Mouse (Mus musculus) 416B (cell line): Measurements from ENCODE around the gene Dnajc27.
A peak's percentile ranks its signal among the peaks of the same experiment; 100 is the strongest.

Experiments
- DNase-seq: peaks from one replicate; pipeline ENCODE4 v3.0.0; 2011; ENCODE audit warnings: low read depth

Gene Dnajc27

DNA sequence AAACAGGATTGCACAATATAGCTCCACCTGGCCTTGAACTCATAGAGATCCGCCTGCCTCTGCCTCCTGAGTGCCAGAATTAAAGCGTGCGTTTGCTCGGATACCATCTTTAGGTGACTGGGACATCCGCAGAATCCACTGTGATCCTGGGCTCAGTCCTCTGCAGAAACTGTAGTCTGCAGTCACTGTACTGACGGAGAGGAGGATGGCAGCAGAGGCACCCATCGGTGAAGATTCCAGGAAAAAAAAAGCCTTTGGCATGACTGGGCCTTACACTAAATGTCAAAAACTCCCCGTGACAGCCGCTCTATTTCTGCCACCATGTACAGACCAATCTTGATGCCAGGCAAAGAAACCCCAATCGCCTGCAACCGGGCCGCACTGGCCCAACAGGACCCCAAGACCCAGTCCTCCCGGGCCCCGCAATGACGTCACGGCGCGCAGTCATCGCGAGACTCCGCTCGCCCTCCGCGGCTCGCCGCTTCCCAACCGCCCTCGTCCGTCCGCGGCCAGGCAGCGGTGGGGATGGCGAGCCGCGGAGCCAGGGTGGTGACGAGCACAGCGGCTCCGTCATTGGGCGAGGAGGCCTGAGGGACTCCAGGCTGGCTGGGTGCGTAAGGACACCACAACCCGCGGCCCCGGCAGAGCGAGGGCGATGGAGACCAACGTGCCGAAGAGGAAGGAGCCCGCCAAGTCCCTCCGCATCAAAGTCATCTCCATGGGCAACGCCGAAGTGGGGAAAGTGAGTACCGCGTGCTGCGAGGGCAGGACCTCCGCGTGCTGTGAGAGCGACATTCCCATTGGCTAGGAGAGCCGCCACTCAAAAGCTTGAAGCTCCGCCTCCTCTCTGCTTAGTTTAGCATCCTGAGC is at the start of gene Dnajc27:
Gene Dnajc27 (plus strand): TSS at position 452 of the 870 bp plus-strand sequence.
- peak; percentile 98 for DNase-seq

DNA sequence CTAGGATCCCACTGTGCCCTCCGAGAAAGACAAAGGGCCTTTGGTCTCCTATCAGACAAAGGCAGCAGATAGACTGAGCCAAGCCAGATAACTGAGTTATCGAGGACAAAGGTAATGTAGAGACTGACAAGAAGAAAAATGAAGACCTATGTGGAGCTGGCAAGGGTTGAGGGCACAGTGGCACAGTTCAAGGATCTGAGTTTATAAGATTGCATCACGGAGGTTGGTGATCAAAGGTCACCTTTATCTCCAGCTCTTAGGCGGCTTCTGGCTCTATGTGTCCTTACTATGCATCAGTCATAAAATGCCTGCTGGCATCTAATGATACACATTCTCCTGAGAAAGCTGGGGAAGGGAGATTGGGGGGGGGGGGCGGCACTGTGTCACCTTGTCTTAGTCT is 46.2 kb upstream of the Dnajc27 start:
- no peak for DNase-seq

DNA sequence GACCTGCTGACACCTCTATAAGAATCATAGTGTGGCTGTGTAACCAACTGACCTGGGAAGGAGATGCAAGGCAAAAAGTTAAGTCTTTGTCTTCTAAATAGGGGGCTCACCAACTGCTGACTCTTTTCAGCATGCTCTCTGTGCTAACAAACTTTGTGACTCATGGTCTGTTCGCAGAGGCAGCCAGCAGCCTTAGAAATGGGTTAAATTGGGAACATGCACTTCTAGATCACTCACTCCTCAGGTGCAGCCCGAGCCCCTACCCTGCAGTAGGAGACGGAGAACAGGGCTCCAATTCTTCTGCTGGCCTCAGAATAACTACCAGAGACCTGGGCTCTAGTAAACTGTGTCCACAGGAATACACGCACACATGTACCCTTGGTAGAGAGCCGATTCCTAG is 44.9 kb upstream of the Dnajc27 start:
- no peak for DNase-seq

GRCm38 (mm10) chr12:4038061-4039041 is 44.0 kb upstream of the Dnajc27 start, which contains the start of gene Efr3b:
Efr3b (minus strand) TSS chr12:4038915.
- DNase-seq: no peak

DNA sequence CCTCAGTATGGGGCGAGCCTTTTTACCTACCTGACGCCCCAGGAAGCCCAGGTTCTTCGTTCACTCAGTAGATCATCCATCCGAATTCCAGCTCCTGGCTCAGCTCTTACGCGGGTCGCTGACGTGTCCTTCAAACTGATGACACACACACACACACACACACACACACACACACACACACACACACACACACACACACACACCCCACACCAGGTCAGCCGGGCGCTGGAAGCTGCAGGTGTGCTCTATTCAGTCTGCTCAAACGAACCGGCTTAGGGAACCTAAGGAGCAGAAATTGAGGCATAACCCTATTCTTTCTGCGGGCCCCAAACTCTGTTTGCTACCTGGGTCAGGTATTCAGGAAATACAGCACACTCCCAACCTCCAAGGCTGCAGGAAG is 43.3 kb upstream of the Dnajc27 start:
- DNase-seq: no peak

DNA sequence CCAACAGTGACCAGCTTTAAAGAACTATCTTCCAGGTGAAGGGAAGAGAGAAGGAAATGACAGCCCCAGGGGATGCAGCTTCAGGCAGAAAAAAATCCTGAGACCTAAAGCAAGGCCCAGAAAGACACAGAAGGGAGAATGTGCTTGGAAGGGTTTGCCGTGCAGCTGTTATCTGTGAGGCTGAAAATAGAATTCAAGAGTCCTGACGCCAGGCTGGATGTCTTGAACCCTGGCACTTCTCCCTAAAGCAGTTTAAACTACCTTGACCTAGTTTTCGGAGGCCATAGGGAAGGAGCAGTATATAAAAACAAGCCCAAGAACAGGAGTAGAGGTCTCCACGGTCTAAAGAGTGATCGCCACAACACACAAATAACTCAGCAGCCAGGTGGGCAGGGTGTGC is 40.0 kb upstream of the Dnajc27 start:
- DNase-seq: no peak

GRCm38 (mm10) chr12:4045992-4046391 is 36.4 kb upstream of the Dnajc27 start:
- no peak for DNase-seq

DNA sequence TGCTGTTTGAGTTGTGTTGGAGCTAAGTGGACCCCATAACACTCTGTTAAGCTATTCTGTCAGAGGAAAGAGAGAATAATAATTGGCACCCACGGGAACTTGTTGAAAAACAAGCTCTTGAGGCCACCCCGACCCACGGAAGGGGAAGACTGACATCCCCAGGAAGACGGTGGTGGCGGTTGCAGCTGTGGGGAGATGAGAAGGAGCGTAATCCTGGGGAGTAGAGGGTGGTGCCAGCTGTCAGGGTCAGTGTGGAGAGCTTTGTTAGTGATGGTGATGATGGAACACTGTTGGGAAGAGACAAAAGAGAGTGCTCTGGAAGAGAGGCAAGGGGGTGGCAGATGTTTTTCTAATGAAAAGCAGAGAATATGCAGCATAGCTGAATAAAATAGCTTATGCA is 34.4 kb upstream of the Dnajc27 start:
- DNase-seq: no peak

GRCm38 (mm10) chr12:4050861-4051425 is 31.4 kb upstream of the Dnajc27 start:
- no peak for DNase-seq

DNA sequence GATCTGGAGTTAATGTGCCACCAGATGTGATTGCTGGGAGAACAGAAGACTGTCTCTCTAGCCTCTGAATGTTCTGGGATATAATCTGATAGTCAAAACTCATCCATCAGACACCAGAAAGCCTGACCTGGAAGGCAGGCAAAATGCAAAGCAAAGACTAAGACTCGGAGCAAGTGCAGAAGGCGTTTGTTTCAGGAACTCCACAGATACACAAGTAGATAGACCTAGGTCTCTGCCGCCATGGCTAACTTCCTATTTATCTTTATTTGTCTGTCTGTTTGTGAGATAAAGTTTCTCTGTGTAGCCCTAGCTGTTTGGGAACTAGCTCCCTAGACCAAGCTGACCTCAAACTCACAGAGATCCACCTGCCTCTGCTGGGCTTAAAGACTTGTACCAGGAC is 28.7 kb upstream of the Dnajc27 start:
- DNase-seq: no peak

DNA sequence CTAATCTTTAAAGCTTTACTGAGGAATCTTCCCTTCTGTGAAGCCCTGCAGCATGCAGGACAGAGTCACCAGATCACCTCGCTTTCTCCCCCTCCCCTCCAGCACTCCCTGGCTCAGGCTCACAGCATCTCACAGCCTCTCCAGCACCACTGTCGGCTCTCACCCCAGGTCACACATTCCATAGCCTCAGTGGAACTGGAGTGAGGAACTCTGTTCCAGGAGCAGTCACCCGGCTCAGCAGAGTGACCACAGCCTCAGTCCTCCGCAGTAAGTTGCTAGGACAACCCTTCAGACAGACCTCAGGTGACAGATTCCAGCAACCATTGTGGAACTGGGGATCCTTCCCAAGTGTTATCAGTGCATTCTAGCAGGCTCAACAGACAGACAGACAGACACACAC is 27.5 kb upstream of the Dnajc27 start:
- no peak for DNase-seq

DNA sequence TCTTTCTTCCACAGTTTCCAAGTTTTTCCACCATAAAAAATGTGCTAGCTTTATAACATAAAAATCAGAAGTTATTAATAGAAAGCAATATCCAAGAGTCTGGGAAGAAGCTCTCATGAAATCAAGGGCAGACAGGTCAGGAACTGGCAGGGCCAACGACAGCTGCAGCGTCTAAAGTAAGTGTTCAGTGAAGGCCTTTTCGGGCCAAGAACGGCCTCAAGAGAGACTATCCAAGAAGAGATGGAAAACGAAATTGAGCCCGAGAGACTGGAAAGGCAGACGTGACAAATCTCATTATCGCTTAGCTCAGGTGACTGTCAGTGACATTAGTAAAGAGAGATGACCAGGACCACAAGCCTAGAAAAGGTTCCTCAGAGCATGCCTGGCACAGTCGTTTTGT is 24.1 kb upstream of the Dnajc27 start:
- DNase-seq: no peak

GRCm38 (mm10) chr12:4059683-4060082 is 22.7 kb upstream of the Dnajc27 start:
- no peak for DNase-seq

GRCm38 (mm10) chr12:4065498-4065897 is 16.9 kb upstream of the Dnajc27 start:
- peak; percentile 28 for DNase-seq

DNA sequence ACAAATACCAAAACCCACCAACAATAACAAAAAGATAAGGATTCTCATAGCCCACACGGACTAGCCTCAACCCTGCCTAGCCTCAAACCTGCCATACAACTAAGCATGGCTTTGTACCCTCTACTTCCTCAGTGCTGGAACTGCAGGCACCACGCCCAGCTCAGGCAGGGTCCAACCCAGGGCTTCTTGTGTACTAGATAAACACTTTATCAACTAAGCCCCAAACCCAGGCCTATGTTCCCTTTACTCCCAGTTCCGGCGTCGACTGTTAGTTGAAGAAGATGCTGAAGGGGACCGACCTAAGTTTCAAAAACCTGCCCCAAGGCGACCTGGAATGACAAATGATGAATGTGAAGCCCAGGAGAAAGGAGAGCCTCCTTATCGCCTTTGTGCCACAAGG is 16.4 kb upstream of the Dnajc27 start:
- no peak for DNase-seq

DNA sequence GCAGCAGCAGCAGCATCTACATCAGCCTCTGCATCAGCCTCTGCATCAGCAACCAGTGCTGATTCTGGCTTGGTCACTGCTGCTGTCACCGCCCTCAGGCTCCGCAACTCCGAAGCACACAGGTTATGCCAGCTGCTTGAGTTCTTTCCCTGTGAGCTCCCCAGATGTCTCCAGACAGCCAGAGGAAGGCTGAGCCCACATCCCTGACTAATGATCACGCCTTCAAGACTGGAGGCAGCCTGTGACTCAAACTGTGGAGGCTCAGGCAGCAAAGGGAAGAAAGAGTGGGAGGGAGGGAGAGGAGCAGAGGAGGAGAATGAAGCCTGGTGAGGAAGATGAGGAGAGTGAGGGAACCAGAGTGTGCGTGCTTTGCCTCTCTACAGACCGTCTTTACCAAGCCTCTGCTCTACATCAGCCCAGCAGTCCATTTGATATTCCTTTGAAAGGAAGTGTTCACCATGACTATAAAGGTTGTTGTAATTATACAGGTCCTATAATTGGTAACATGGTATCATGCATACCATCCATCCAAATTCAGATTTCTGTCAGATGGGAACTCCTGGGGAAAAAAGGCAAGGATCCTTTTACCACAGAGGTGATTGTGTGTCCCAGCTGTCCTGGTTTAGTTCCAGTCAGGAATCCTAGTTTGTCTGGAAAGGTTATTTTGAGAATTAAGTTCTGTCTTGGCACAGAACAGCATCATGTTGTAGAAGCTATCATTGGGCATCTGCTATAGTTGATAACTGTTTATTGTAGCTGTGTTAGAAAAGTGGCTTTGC is 15.5 kb upstream of the Dnajc27 start:
- DNase-seq: no peak

- DNase-seq: no peak
Observed at GRCm38 (mm10) chr12:4068551-4068950, 13.8 kb upstream of the Dnajc27 start.

GRCm38 (mm10) chr12:4071671-4072070 is 10.7 kb upstream of the Dnajc27 start:
- DNase-seq: no peak

- DNase-seq: no peak
Observed at GRCm38 (mm10) chr12:4075407-4075806, 7.0 kb upstream of the Dnajc27 start.

GRCm38 (mm10) chr12:4076383-4076782 is 6.0 kb upstream of the Dnajc27 start:
- no peak for DNase-seq

- DNase-seq: no peak
Observed at GRCm38 (mm10) chr12:4078069-4078468, 4.3 kb upstream of the Dnajc27 start.

DNA sequence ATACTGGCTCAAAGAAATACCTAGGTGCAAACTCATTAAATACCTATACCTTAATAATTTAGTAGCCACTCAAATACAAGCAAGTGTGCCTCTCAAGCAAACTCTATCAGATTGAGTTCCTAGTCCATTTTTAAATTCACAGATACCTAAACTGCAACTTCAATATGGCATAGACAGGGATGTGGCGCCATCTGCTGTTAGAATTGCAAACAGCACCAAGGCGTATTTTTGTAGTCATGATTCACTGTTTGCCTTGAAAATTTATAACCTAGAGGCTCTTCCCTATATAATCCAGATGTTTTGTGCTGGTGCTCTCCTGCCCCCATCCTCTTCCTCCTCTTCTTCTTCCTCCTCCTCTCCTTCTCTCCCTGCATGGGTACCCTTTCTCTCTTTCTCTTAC is 2.1 kb upstream of the Dnajc27 start:
- peak; percentile 83 for DNase-seq
